Mouse (Mus musculus): ENCODE measurements around the gene Ifitm2.
"Not testable (repeated sequence)": the region's sequence is repeated elsewhere in the genome, so short reads cannot be mapped to it uniquely, and the experiment has no call there.

Gene Ifitm2

DNA sequence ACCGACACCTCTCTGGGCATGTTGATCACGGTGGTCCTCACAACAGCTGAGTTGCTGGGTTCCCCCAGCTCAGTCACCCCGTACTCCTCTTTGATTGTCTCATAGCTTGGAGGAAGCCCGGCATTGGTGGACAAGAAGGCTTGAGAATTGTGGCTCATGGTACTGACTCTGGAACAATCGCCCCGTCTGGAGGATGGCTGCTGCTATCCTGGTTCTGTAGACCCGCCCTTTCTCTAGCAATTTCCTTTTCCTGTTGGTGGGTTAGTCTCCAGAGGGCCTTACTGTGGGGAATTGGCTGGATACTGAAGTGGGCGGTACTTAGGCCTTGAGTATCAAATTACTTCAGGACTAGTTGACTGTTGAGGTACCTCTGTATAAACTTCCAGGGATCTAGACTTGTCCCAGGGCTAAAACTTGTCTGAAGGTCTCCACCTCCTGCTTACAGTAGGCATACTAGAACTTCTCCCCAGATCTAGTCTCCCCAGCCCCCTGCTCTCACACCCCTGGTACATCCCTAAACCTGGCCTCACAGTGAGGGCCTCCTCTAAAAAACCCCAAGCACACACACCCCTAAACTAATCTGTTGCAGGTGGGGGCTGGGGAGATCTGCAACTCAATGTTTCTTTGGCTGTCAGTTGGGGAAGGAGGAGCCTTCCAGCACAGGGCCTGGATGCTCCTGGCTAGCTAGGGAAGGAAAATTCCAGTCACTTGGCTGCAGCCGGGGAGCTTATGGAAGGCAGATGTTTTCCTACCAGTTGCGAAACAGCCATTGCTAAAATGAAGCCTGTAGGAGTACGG is at the start of gene Ifitm2, which contains the start of gene Gm45717:
Gene Ifitm2, minus strand, starts transcription at position 230 of the 798 bp plus-strand sequence.
Gene Gm45717, minus strand, starts transcription at position 180 of the 798 bp plus-strand sequence.
- no peak for DNase-seq

DNA sequence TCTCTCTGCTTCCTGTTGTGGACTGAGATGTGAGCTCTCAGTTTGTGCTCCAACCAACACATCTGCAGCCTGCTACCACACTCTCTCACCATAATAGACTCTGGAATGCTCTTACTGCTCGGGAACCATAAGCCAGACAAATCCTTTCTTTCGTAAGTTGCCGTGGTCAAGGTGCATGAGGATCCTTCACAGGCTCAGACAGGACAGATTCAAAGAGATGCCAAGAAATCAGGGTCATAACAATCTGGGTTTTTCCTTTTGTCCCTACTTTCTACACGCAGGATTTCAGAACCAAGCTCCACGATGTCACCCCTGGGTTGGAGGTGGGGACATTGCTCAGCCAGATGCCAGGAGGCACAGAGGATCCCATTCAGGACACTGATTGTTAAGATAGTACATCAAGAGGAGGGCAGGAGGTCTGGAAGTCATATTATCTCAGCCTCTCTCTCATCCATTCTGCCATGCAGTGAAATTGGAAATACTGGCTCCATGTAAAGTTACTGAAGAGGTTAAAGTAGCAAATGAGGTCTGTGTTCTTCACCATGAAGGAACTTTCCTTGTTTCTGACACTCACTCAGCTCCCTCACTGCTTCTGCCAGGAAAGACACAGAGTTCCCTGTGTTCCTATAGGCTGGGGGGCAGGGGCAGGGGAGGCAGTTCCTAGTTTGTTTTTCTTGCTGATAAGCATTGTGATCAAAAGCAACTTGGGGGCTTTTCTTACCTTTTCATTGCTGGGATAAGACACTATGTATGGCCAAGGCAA is 47.6 kb upstream of the Ifitm2 start:
- no peak for DNase-seq

DNA sequence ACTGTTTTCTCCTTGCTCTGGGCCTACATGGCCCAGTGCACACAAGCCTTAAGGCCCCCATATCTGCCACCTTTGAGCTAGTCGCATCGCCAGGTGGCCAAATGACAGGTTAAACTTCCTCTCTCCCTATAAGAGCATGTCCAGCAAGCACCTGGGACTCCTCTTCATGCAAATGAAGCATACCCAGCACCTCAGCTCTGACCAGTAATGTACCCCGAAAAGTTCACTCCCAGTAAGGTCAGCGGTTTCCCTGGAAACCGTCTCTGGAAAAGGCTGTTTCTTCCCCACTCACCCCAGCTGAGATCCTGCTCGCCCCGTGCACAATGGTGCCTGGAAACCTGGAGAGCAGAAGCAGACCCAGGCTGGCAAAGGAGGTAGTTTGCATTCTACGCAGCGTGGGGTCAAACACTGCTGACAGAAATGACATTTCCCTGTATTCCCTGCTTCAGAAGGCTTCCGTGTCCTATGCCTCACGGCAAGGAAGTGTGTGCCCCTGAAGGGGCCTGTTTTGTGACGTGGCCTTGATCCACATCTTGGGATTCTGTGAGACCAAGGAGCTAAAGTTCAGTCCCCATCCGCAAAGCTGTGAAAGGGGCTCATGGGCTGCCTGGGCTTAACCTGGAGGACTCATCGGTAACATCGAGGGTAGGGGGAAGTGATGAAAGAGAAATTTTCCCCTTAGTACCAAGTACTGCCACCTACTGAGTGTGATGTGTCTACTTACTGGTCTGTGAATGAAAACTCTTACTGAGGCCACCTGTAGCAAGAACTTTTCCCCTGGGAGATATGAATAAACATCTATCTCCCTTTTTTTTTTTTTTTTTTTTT is 45.3 kb upstream of the Ifitm2 start:
- no peak for DNase-seq

DNA sequence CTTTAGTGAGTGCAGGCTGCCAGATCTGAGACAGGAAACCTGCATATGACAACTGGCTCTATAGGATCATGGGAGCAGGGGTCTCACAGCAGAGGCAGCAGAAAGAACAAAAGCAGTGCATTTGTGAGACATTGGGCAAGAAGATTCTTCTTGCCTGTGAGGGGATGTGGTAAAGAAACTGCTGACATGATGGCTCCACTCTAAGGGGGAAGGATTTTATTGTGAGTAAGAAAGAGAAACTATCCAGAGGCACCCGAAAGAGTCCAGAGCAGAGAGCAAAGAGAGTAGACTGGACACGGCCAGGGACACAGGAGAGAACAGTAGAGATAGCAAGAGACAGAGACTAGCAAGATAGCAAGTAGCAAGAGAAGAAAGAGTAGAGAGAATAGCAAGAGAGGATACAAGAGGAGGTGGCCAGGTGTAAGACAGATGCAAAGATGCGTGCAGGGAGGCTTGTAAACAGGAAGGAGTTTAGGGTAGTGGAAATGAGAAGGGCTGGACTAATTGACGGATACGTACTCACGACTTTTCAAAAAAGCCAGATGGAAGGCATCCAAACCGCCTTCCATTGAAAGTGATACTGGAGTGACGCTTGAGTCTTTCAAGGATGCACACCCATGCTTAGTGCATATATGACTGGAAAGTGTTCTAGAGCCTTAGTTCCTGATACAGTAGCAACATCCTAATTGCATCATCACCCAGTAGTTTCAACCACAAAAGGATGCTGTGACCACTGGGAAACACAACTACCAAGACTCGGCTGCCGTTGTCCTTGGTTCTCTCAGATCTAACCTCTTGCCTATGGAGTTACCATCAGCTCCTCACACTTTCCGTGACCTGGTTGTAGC is 43.3 kb upstream of the Ifitm2 start:
- DNase-seq: no peak

DNA sequence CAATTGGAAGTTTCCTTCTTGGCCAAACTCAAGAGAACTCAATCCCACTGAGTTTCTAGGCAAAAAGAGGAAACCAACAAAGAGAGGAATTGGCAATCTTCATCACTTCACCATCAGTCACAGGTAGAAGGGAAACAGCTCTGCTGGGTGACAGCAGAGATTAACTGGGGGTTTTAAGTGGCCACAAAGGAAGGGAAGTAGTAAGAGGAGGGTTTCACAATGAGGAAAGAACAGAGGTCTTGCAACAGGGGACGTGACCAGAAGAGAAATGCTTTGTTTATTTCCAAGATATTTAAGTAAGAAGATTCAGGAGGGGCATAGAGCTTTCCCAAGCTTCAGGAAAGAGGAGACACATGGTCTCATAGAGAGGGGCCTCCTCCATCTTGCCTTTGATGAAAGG is 42.0 kb upstream of the Ifitm2 start:
- no peak for DNase-seq

DNA sequence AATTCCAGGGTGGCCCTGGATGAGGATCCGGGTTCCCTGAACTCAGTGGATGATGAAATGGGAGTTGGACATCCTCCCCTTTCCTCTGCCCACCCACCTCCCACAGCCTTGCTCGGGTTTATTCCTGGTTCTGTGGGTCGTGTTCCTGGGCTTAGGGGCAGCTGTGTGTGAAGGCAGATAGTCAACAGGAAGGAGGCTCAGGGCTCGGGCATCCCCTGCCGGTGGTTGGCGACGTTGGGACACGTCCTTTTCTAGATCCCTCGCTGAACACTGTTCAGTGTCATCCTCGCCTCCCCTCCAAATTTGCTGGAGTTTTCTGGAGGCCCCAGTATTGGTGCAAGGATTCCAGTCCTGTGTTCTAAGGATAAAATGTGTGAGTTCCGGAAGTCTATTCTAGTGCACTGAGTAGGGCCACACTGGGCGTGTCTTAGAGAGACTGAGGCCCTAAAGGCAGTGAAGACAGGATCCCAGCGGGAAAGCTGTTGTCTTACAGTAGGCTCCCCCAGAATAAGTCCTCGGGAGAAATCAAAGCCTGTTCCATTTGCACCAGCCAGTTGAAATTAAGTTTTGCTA is 35.4 kb upstream of the Ifitm2 start:
- no peak for DNase-seq

DNA sequence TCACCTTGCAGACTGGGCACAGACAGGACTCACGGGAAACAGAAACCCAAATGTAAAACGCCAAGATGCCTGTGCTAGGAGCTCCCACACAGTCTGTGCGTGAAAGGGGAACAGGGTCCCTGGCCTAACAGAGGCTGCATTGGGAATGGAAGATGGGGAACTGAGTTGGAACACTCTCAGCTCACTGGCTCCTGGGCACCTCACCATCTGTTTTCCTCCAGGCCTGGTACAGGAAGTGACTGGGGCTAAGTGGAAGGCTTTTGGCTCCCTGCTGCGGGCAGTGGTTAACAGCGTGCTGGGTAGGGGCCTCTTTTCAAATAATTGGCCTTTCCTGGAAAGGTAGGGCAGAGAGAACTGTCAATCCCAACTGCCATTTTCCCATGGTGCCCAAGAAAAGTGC is 34.8 kb upstream of the Ifitm2 start:
- no peak for DNase-seq

DNA sequence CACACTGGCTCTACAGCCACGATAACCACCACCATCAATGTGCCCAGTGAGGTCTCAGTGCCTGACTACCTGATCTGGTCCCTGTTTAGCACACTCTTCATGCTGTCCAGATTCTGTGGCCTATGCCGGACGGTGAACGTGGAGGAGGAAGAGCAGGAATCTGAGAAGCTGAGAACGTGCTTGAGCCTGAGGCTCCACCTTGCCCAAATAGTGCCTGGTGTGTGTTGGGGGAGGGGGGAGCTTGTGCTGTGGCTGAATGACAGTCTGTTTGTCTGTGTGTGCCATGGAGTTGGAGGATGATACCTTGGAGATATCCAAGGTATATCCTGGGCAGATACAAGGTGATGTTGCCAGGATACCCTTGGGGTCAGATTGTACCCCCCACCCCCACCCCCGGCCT is 34.4 kb upstream of the Ifitm2 start:
- DNase-seq: no peak

DNA sequence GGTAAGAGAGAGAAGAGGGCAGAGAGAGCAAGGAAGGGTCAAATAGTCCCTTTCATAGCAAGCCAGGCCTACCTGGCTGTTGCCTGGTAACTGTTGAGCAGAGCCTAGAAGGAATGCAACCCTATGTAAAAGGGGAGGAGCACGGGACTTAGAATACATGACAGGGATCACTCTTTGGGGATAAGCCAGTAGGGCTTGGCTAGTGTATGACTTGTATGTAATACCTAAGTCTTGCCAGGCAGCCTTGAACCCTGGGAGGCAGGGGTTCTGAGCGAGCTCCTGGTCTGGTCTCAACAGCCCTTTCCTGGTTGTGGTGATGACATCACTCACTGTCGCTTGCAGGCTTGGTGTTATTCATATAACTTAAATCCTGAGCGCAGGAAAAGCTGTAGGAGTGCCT is 33.2 kb upstream of the Ifitm2 start:
- DNase-seq: no peak

DNA sequence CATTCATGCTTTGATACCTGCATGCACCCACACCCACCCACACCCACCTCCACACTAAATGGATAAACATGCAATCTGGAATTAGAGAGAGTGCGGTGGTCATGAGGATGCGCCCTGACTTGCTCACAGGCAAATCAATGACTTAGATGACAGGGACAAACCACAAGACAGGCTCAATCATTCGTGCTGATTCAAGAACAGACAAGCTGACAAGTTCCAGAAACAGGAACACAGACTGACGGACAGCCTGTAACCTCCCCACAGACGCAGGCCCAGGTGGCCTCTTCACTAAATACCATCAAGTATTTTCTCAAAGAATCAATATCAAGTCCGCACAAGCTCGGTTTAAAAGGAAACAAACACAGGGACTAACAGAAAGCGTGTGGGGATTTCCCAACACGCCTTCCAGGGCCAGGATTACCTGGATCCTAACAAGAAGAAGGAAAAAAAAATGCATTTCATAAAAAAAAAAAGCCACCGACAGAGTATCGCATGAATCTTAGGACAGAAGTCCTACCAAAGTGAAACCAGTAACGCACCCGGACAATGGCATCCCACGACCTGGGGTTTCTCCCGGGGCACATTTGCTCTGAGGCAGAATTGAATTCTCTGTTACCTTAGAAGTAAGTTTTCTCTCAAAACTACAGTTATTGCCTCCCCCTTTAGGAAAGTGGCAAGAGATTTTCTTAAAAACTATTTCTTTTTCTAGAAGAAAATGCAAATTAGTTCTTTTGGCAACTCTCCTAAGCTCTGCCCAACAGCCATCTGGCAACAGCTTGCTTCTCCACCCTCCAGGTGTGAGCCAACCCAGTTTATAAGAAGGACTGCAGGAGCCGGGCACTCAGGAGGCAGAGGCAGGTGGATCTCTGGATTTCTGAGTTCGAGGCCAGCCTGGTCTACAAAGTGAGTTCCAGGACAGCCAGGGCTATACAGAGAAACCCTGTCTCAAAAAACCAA is 31.7 kb upstream of the Ifitm2 start:
- no peak for DNase-seq

DNA sequence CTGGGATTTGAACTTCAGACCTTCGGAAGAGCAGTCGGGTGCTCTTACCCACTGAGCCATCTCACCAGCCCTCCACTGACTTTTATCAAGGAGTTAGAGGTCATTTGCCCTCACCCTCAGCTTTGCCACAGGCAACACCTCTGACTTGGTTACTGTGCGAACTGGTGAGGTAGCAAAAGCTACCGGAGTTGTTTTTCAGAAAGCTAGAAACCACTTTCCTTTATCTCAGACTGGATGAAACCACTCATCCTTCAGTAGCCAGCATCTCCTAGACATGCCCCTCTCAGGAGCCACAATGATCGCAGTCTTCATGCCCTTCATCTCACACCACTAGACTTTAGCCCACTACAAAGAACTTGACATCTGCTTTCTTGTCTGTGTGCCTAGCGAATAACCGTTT is 27.2 kb upstream of the Ifitm2 start:
- DNase-seq: no peak

DNA sequence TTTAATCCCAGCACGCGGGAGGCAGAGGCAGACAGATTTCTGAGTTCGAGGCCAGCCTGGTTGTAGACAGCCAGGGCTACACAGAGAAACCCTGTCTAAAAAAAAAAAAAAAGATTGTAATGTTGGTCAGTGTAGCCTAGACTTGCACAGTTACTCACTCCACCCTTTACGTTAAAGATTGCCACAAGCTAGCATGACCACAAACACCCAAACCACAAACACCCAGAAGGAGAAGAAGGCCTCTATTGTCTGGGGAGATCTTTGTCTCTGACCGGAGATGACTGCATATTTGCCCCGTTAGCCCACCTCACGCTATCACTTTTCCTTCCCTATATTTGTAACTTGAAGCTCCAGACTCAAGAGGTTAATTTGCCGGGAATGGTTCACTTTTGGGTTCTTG is 25.9 kb upstream of the Ifitm2 start:
- DNase-seq: no peak

DNA sequence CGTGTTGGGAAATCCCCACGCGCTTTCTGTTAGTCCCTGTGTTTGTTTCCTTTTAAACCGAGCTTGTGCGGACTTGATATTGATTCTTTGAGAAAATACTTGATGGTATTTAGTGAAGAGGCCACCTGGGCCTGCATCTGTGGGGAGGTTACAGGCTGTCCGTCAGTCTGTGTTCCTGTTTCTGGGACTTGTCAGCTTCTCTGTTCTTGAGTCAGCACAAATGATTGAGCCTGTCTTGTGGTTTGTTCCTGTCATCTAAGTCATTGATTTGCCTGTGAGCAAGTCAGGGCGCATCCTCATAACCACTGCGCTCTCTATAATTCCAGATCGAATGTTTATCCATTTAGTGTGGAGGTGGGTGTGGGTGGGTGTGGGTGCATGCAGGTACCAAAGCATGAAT is 20.9 kb upstream of the Ifitm2 start:
- DNase-seq: not testable (repeated sequence)

DNA sequence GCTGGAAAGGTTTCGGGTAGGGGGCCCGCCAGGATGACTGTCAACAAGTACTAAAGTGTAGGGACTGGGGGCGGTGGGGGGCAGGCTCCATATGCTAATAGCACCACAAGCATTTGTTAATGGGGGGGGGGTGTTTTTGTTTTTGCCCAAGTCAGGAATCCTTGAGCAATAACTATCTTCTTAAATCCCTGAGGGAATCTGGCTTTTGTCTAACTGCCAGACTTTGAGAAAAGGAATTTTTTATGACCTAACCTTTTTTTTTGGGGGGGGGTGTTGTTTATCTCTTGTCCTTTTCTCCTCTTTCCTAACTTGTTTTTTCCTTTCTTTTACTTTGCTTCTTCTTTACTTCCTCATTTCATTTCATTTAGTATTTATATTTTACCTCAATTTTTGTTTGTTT is 19.7 kb upstream of the Ifitm2 start:
- DNase-seq: no peak

DNA sequence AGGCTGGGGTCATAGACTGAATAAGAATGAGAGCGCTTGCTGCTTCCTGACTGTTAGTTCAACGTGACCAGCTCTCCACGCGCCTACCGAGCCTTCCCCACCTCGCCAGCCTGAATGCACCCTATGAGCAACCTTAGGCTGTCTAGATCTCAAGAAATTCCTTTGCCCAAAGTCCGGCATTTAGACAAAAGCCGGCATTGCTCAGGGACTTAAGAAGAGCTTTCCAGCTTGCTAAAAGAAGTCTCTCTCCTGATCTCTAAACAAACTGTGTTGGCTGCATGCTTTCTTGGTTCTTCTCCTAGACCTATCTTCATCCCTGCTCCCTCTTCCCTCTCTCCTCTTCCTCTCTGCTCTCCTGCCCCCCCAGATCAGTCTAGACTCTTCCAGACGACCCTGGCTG is 19.2 kb upstream of the Ifitm2 start:
- DNase-seq: no peak

DNA sequence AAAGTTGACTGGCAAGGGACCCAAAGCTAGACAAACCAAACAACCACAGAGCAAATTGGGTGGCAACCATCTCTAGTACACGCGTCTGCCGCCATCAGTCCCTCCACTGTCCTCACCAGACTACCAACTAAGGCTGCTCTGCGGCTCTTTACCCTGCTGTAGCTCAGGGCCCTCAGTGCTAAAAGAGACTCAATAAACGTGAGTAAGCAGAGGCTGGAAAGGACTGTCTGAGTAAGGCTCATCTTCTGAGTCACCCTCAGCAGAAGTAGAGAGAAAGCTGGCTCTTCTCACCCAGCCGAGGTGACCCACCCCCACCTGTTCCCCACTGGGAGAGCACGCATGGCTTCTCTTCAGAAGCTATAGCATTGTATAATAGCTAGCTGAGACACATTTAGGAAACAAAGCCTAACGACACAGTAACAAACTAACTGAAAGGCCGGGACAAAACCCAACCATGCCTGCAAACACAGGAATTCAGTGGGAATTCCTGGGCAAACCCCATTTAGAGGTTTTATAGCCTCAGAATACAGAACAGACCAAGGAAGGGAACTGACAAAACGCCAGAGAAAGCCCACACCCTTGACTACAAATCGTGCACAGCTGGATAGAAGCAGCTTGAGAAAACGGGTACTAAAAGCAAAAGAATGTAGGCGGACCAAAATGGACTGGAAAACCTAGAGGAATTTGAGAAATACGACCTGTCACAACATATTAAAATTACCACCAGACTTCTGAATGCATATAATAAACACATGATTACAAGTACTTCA is 17.8 kb upstream of the Ifitm2 start:
- no peak for DNase-seq

DNA sequence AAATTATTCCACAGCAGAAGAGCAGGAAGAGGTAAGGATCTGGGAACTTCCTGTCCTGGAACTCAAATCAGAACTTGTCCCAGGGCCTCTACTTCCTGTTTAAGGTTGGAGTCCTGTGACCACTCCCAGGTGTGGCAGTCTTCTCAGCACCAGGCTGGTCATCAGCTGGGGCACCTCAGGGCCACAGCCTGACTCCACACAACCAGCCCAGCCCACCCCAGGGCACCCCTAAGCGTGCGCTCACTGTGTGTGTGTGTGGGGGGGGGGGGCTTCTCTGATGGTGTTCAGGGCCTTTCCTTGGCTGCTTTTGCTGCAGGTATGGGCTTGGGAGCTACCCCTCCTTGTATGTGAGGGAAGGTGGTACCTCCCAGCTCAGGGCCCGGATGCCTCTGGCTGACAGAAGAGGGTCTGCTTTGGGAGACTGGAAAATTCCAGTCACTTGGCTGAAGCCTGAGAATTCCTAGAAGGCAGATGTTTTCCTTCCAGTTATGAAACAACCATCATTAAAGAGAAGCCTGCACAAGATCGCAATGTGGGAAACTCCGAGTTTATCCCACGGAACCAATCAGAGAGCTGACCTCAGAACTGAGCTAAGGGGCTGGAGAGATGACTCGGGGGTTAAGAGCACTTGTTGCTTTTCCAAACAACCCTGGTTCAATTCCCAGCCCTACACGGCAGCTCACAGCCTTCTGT is 15.8 kb upstream of the Ifitm2 start:
- DNase-seq: no peak

DNA sequence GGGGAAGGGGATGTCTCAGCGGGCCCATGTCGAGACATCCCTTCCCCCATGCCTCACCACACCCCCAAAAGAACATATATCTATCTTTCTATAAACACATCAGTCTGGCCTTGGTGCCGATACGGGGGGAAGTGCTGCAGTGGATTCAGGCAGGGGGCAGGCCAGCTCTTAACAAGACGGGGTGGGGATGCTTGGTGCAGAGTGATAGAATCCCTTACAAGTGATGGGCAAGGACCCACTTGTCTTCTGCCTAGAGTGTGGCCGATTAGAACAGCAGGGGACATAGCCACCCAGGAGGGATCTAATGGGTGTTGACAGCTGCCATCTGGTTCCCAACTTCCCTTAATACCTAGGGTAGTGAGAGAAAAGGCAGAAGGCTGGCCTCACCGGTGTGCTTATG is 15.1 kb upstream of the Ifitm2 start:
- no peak for DNase-seq

DNA sequence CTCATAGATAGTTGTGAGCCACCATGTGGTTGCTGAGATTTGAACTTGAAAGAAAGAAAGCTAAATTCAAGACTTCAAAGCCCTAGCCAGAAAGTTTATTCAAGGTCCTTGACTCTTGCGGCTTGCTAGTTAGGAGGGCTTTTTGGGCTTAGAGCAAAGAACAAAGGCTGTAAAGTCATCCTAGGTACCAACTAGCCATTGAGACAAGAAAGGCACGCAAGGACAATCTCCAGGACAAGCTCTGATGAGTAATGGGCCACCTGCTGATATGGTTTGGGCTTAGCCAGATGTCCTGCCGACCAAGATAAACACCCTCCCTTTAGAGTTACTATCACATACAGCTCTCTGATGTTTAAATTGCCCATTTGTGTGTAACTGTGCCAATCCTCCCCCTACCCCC is 12.9 kb upstream of the Ifitm2 start:
- DNase-seq: not testable (repeated sequence)

Measured in cerebellum, adult 11-12 months (tissue).